Mouse (Mus musculus) neural tube, embryonic 11.5 days (tissue): ENCODE data around the gene Slc7a4. TPM values are rescaled to one million over a fixed set of nuclear protein-coding genes. Genes with fewer than 3 reads are reported as not detected.

Experiments
- ATAC-seq: fragments of 200-750 bp; cut with Nextera tagmentation; 2 replicates; pipeline ENCODE4 v1.8.0; 2017; ENCODE audit warnings: moderate number of reproducible peaks, mild to moderate bottlenecking, moderate TSS enrichment, moderate library complexity; ENCODE audit not compliant: insufficient read depth, low FRiP score, low TSS enrichment
- DNase-seq: peaks from one replicate; pipeline ENCODE4 v3.0.0-alpha.2; 2015; ENCODE audit warnings: low spot score
- H3K27ac ChIP-seq: fragments of 300-500 bp; sonication (generic); 2 replicates; pipeline ENCODE4 v1.5.1; 2014; ENCODE audit warnings: low read depth, mild to moderate bottlenecking, low read length
- H3K27me3 ChIP-seq: fragments of 300-500 bp; sonication (generic); 2 replicates; pipeline ENCODE4 v1.6.1; 2014; ENCODE audit warnings: mild to moderate bottlenecking, low read length, mixed read lengths; ENCODE audit not compliant: control insufficient read depth, insufficient read depth
- H3K36me3 ChIP-seq: fragments of 300-500 bp; sonication (generic); 2 replicates; pipeline ENCODE4 v1.6.1; 2014; ENCODE audit warnings: mild to moderate bottlenecking, low read length, moderate library complexity, mixed read lengths; ENCODE audit not compliant: control insufficient read depth, insufficient read depth
- H3K4me1 ChIP-seq: fragments of 300-500 bp; sonication (generic); 2 replicates; pipeline ENCODE4 v1.6.1; 2014; ENCODE audit warnings: low read length, mixed read lengths; ENCODE audit not compliant: control insufficient read depth, insufficient read depth
- H3K4me2 ChIP-seq: fragments of 300-500 bp; sonication (generic); 2 replicates; pipeline ENCODE4 v1.6.1; 2014; ENCODE audit warnings: low read depth, mild to moderate bottlenecking, moderate library complexity
- H3K4me3 ChIP-seq: fragments of 300-500 bp; sonication (generic); 2 replicates; pipeline ENCODE4 v1.5.1; 2014; ENCODE audit warnings: low read depth, low read length
- H3K9ac ChIP-seq: fragments of 300-500 bp; sonication (generic); 2 replicates; pipeline ENCODE4 v1.6.1; 2014; ENCODE audit warnings: mild to moderate bottlenecking, low read length
- H3K9me3 ChIP-seq: fragments of 300-500 bp; sonication (generic); 2 replicates; pipeline ENCODE4 v1.6.1; 2016; ENCODE audit warnings: low read length; ENCODE audit not compliant: control insufficient read depth
- WGBS: fragments of 180-500 bp; shearing (Covaris S2); extraction: QIAGEN DNeasy Blood & Tissue Kit; methylation state at CpG from one replicate; pipeline ENCODE4 v1.1.7; 2014; 5-methylcytosine and 5-hydroxymethylcytosine counted together
- polyA plus RNA-seq: library from polyadenylated mRNA; unstranded; fragments of >200 nt; fragmentation: Nextera tagmentation; extraction: Ambion mirVana; gene quantifications from 2 replicates; pipeline ENCODE4 v1.2.1, GENCODE M21; 2014

Gene Slc7a4
- polyA plus RNA-seq, 1 experiment from 2014 or later, result 2.9 TPM

- DNase-seq (no peak), ATAC-seq (no peak)
- Histone ChIP-seq H3K27me3 (no peaks in the 10 kb centered on the region), H3K4me3 (no peak overlapping the region), H3K4me2 (no peak overlapping the region), H3K36me3 (no peaks in the 10 kb centered on the region), H3K27ac (no peak overlapping the region), H3K9ac (no peak overlapping the region), H3K9me3 (no peaks in the 10 kb centered on the region), H3K4me1 (peaks cover 4% of the 10 kb centered on the region; the same call in 1 of the 2 replicates)
- 84% methylated on average over 3 of the region's 3 CpGs for WGBS
These were observed 46.4 kb downstream of the Slc7a4 start for GRCm38 (mm10) chr16:17536584-17536983.

DNA sequence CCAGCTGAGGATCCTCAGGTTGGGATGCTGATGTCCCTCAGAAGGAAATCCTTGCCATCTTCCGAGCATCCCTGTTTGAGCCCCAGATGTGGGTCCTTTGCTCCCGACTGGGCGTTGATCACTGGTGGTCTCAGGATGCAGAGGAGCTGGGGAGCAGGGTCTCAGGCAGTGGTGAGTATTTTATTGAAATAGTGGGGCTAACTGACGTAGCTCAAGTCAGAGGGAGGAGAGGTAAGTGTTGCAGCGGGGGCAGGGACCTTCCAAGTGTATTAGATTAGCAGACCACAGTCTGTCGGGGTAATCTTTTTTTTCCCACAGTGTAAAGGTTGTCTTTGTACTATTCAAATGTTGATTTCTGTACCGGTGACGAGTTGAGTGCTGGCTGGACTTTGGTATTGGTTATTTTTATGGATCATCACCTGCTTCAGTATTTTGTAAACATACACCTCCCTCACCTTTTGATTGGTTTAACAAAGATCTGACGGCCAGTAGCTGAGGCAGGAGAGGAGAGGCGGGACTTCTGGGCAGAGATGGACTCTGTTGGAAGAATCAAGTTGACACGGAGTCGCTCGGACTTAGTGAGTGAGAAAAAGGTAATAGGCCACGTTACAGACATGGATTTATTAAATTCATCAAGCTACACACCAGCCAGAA, 50.2 kb downstream of the Slc7a4 start:
- WGBS, result 69% methylated on average over 14 of the region's 14 CpGs
- no peak overlapping the region for H3K9ac ChIP-seq
- H3K4me3 ChIP-seq, result no peak overlapping the region
- DNase-seq, result no peak
- no peak for ATAC-seq
- H3K36me3 ChIP-seq, result peaks cover 4% of the 10 kb centered on the region
- H3K4me1 ChIP-seq, result peaks cover 6% of the 10 kb centered on the region; the same call in 1 of the 2 replicates
- H3K27ac ChIP-seq, result no peak overlapping the region
- H3K27me3 ChIP-seq, result no peaks in the 10 kb centered on the region
- H3K4me2 ChIP-seq, result no peak overlapping the region
- H3K9me3 ChIP-seq, result no peaks in the 10 kb centered on the region

- Histone ChIP-seq H3K36me3 (peaks cover 8% of the 10 kb centered on the region), H3K27ac (no peak overlapping the region), H3K4me2 (no peak overlapping the region; the same call in 1 of the 2 replicates), H3K9me3 (no peaks in the 10 kb centered on the region), H3K4me1 (peaks cover 6% of the 10 kb centered on the region; the same call in 1 of the 2 replicates), H3K27me3 (no peaks in the 10 kb centered on the region), H3K9ac (no peak overlapping the region), H3K4me3 (no peak overlapping the region)
- 53% methylated on average over 4 of the region's 4 CpGs for WGBS
- ATAC-seq (no peak), DNase-seq (no peak)
These were observed 50.7 kb downstream of the Slc7a4 start for GRCm38 (mm10) chr16:17532271-17532670.

GRCm38 (mm10) chr16:17530640-17531288, 52.2 kb downstream of the Slc7a4 start, which contains the start of gene Thap7:
Thap7 (minus strand) TSS chr16:17531136.
- ATAC-seq (peak; percentile 95), DNase-seq (peak; percentile 98)

GRCm38 (mm10) chr16:17529981-17530586, 52.9 kb downstream of the Slc7a4 start:
- no peaks in the 10 kb centered on the region for H3K9me3 ChIP-seq
- DNase-seq (no peak), ATAC-seq (0 out of 2 replicates have a peak, but pooled peaks have one; percentile 5)
- peaks cover 6% of the 10 kb centered on the region; the same call in 1 of the 2 replicates for H3K4me1 ChIP-seq
- peak overlapping the region; percentile 69 for H3K4me3 ChIP-seq
- H3K9ac ChIP-seq, result peak overlapping the region; percentile 86
- peaks cover 18% of the 10 kb centered on the region for H3K36me3 ChIP-seq
- H3K27ac ChIP-seq, result peak overlapping the region; percentile 82
- no peaks in the 10 kb centered on the region for H3K27me3 ChIP-seq
- H3K4me2 ChIP-seq, result peak overlapping the region; percentile 96
- 20% methylated on average over 17 of the region's 17 CpGs for WGBS

More at GRCm38 (mm10) chr16:17530640-17531288, 52.2 kb downstream of the Slc7a4 start, which contains the start of gene Thap7:
- Histone ChIP-seq H3K4me2 (peak within 1 kb of the TSS; percentile 96), H3K27me3 (no peaks in the 10 kb centered on the region), H3K4me3 (peak within 1 kb of the TSS; percentile 69), H3K4me1 (peaks cover 6% of the 10 kb centered on the region; the same call in 1 of the 2 replicates), H3K9me3 (no peaks in the 10 kb centered on the region), H3K36me3 (peaks cover 14% of the 10 kb centered on the region), H3K27ac (peak within 1 kb of the TSS; percentile 82), H3K9ac (peak within 1 kb of the TSS; percentile 86)
- WGBS, result under 1% methylated on average over 67 of the region's 67 CpGs

DNA sequence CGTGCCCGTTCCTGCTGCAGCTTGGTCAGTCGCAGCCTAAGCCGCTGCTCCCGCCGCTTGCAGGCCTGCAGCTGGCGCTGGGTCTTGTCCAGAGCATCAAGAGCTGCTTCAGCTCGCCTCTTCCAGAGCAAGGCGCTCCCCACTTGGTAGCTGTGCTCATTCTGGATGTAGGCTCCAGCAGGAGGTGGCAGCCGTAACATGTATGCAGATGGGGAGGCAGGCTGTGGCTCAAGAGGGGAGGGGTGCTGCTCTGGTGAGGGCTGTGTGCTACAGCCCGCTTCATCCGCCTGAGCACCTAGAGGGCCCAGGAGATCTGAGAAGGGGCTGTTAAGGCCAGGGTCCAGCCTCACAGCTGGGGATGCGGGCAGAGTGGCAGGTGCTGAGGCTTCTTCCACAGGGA, 54.7 kb downstream of the Slc7a4 start:
- WGBS, result 87% methylated on average over 13 of the region's 13 CpGs
- no peak overlapping the region for H3K9ac ChIP-seq
- H3K36me3 ChIP-seq, result peaks cover 25% of the 10 kb centered on the region
- H3K4me1 ChIP-seq, result peaks cover 6% of the 10 kb centered on the region; the same call in 1 of the 2 replicates
- no peak overlapping the region for H3K4me3 ChIP-seq
- H3K9me3 ChIP-seq, result no peaks in the 10 kb centered on the region
- H3K27ac ChIP-seq, result no peak overlapping the region
- DNase-seq (no peak), ATAC-seq (no peak)
- no peak overlapping the region for H3K4me2 ChIP-seq
- no peaks in the 10 kb centered on the region for H3K27me3 ChIP-seq

GRCm38 (mm10) chr16:17527606-17528005, 55.4 kb downstream of the Slc7a4 start:
- peaks cover 28% of the 10 kb centered on the region for H3K36me3 ChIP-seq
- H3K27me3 ChIP-seq, result no peaks in the 10 kb centered on the region
- no peak for DNase-seq

DNA sequence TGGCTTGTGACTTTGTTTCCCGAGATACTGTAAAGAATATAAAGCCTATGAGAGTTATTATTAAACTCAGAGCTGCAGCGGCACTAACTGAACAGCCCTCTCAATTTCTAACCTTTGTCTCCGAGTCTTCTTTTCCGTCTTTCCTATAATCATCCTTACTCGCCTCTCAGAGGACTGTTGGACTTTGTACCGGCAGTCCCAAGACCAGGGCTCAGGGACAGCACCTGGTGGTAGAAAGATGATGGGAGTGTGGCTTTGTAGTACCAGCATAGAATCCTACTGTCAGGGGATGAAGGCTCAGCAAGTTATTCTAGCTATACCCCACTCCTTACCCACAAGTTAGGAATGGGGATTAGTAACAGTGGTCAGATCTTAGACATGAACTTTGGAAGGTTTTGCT, 56.8 kb downstream of the Slc7a4 start:
- Histone ChIP-seq H3K4me3 (no peak overlapping the region), H3K27ac (no peak overlapping the region), H3K4me2 (no peak overlapping the region), H3K27me3 (no peaks in the 10 kb centered on the region), H3K9me3 (no peaks in the 10 kb centered on the region), H3K4me1 (no peaks in the 10 kb centered on the region), H3K36me3 (peaks cover 39% of the 10 kb centered on the region), H3K9ac (no peak overlapping the region)
- DNase-seq (no peak), ATAC-seq (no peak)
- 95% methylated on average over 6 of the region's 6 CpGs for WGBS

More at GRCm38 (mm10) chr16:17527606-17528005, 55.4 kb downstream of the Slc7a4 start:
- H3K9ac ChIP-seq, result no peak overlapping the region
- H3K4me2 ChIP-seq, result no peak overlapping the region
- peaks cover 6% of the 10 kb centered on the region; the same call in 1 of the 2 replicates for H3K4me1 ChIP-seq
- H3K9me3 ChIP-seq, result no peaks in the 10 kb centered on the region
- ATAC-seq, result no peak
- H3K4me3 ChIP-seq, result no peak overlapping the region
- H3K27ac ChIP-seq, result no peak overlapping the region
